ENCODE assay signal across 12 mouse cellular contexts in genomic region chr4:130556224-130556623, GRCm38 (mm10). TPM values are rescaled to one million over a fixed set of nuclear protein-coding genes. Genes with fewer than 3 reads are reported as not detected.
DNase-seq lines count a peak whose midpoint lies in the region; ATAC-seq and TF ChIP-seq lines count a peak whose summit lies in the region.
"Had no signal": no experiment of that assay in that cellular context is flagged by ENCODE, and none has a peak within 500 bp of the region (broad histone marks: within the 10 kb centered on the region; RNA-seq: fewer than 3 reads in every experiment).

No protein-coding gene starts in this region.

- 0 out of 2 replicates have a peak overlapping the region, but pooled peaks have one; percentile 20 for H3K27ac ChIP-seq in forebrain, embryonic 10.5 days
- no peak overlapping the region for H3K27ac ChIP-seq in forebrain, embryonic 16.5 days (ENCODE audit: low read length)
- no peak overlapping the region for H3K27ac ChIP-seq in liver, postnatal 0 days (ENCODE audit: low read depth)
- no peak overlapping the region for H3K27ac ChIP-seq in liver, embryonic 11.5 days (ENCODE audit: low read depth, low read length)
- H3K27ac ChIP-seq in embryonic facial prominence, embryonic 11.5 days (replicated peaks; ENCODE audit: low read depth, low read length) = no peak overlapping the region
- H3K27ac ChIP-seq in midbrain, embryonic 12.5 days (replicated peaks) = peak overlapping the region; percentile 78
- H3K27ac ChIP-seq in heart, embryonic 12.5 days (ENCODE audit: poor library complexity, severe bottlenecking) = no peak overlapping the region

- peak; percentile 14; the same call in 1 of the 2 replicates for TF ChIP-seq CTCF in liver, postnatal 0 days (IDR thresholded peaks at IDR 0.05; ENCODE audit: low read depth)

- H3K4me1 ChIP-seq in forebrain, embryonic 10.5 days = peaks cover 83% of the 10 kb centered on the region
- peaks cover 36% of the 10 kb centered on the region for H3K4me1 ChIP-seq in forebrain, embryonic 16.5 days (replicated peaks; ENCODE audit: control insufficient read depth, insufficient read depth, low read length)
- peaks cover 2% of the 10 kb centered on the region; the same call in 1 of the 2 replicates for H3K4me1 ChIP-seq in liver, postnatal 0 days (ENCODE audit: insufficient read depth)
- peaks cover 12% of the 10 kb centered on the region for H3K4me1 ChIP-seq in liver, embryonic 11.5 days (replicated peaks; ENCODE audit: control insufficient read depth, insufficient read depth, low read length)
- peaks cover 10% of the 10 kb centered on the region; the same call in 1 of the 2 replicates for H3K4me1 ChIP-seq in embryonic facial prominence, embryonic 11.5 days (ENCODE audit: control insufficient read depth, insufficient read depth, low read length)
- H3K4me1 ChIP-seq in midbrain, embryonic 12.5 days = peaks cover 63% of the 10 kb centered on the region
- peaks cover 23% of the 10 kb centered on the region for H3K4me1 ChIP-seq in heart, embryonic 12.5 days (replicated peaks)

- TF ChIP-seq EP300 in liver, postnatal 0 days (IDR thresholded peaks at IDR 0.05; ENCODE audit: low read depth) = no peak

- no peak overlapping the region for H3K4me3 ChIP-seq in forebrain, embryonic 10.5 days
- no peak overlapping the region for H3K4me3 ChIP-seq in forebrain, embryonic 16.5 days (replicated peaks; ENCODE audit: low read length)
- H3K4me3 ChIP-seq in liver, postnatal 0 days (ENCODE audit: low read depth, low read length) = no peak overlapping the region
- no peak overlapping the region for H3K4me3 ChIP-seq in liver, embryonic 11.5 days (ENCODE audit: low read depth, low read length)
- H3K4me3 ChIP-seq in embryonic facial prominence, embryonic 11.5 days (ENCODE audit: low read depth, low read length) = no peak overlapping the region
- no peak overlapping the region for H3K4me3 ChIP-seq in midbrain, embryonic 12.5 days
- no peak overlapping the region for H3K4me3 ChIP-seq in heart, embryonic 12.5 days

- peaks cover 51% of the 10 kb centered on the region for H3K36me3 ChIP-seq in forebrain, embryonic 10.5 days (replicated peaks)
- H3K36me3 ChIP-seq in forebrain, embryonic 16.5 days (ENCODE audit: control insufficient read depth, insufficient read depth) = no peaks in the 10 kb centered on the region
- H3K36me3 ChIP-seq in liver, postnatal 0 days (replicated peaks; ENCODE audit: insufficient read depth, low read length) = no peaks in the 10 kb centered on the region
- no peaks in the 10 kb centered on the region for H3K36me3 ChIP-seq in liver, embryonic 11.5 days (ENCODE audit: control insufficient read depth, insufficient read depth, low read length)
- H3K36me3 ChIP-seq in embryonic facial prominence, embryonic 11.5 days (replicated peaks; ENCODE audit: control insufficient read depth, insufficient read depth, low read depth, low read length) = no peaks in the 10 kb centered on the region; the same call in 1 of the 2 replicates
- H3K36me3 ChIP-seq in midbrain, embryonic 12.5 days = peaks cover 6% of the 10 kb centered on the region; the same call in 1 of the 2 replicates
- H3K36me3 ChIP-seq in heart, embryonic 12.5 days = no peaks in the 10 kb centered on the region

- WGBS in forebrain, embryonic 10.5 days = 41% methylated on average over 5 of the region's 5 CpGs
- 42% methylated on average over 5 of the region's 5 CpGs for WGBS in forebrain, embryonic 16.5 days
- 60% methylated on average over 5 of the region's 5 CpGs for WGBS in liver, postnatal 0 days (ENCODE audit: insufficient replicate concordance)
- 57% methylated on average over 5 of the region's 5 CpGs for WGBS in liver, embryonic 11.5 days
- WGBS in embryonic facial prominence, embryonic 11.5 days = 40% methylated on average over 5 of the region's 5 CpGs
- WGBS in midbrain, embryonic 12.5 days = 28% methylated on average over 5 of the region's 5 CpGs
- 43% methylated on average over 5 of the region's 5 CpGs for WGBS in heart, embryonic 12.5 days

- no peaks in the 10 kb centered on the region for H3K9me3 ChIP-seq in forebrain, embryonic 10.5 days
- H3K9me3 ChIP-seq in forebrain, embryonic 16.5 days (ENCODE audit: control insufficient read depth, low read length) = no peaks in the 10 kb centered on the region
- H3K9me3 ChIP-seq in liver, postnatal 0 days (ENCODE audit: low read length) = no peaks in the 10 kb centered on the region
- no peaks in the 10 kb centered on the region for H3K9me3 ChIP-seq in liver, embryonic 11.5 days (ENCODE audit: control insufficient read depth, low read length)
- no peaks in the 10 kb centered on the region for H3K9me3 ChIP-seq in embryonic facial prominence, embryonic 11.5 days (replicated peaks; ENCODE audit: control insufficient read depth, low read length)
- no peaks in the 10 kb centered on the region for H3K9me3 ChIP-seq in midbrain, embryonic 12.5 days
- no peaks in the 10 kb centered on the region for H3K9me3 ChIP-seq in heart, embryonic 12.5 days (replicated peaks)

- DNase-seq in forebrain, embryonic 10.5 days (ENCODE audit: extremely low spot score, low spot score) = no peak
- DNase-seq in liver, postnatal 0 days = no peak
- no peak for DNase-seq in liver, embryonic 11.5 days (ENCODE audit: low spot score)
- DNase-seq in embryonic facial prominence, embryonic 11.5 days (ENCODE audit: low spot score) = peak; percentile 46
- DNase-seq: kidney, postnatal 25 days had no signal

- no peak for ATAC-seq in forebrain, embryonic 16.5 days
- ATAC-seq in liver, postnatal 0 days = no peak
- ATAC-seq in liver, embryonic 11.5 days (replicated peaks; ENCODE audit: low FRiP score) = no peak
- peak; percentile 51; the same call in 1 of the 2 replicates for ATAC-seq in embryonic facial prominence, embryonic 11.5 days (replicated peaks; ENCODE audit: insufficient number of reproducible peaks, low FRiP score, low TSS enrichment, low read depth)
- ATAC-seq in midbrain, embryonic 12.5 days (ENCODE audit: low FRiP score, low read depth) = peak; percentile 75
- ATAC-seq in erythroblast, adult 5-6 weeks (replicated peaks; ENCODE audit: low FRiP score, poor library complexity, severe bottlenecking) = no peak; the same call in 1 of the 2 replicates
- no peak for ATAC-seq in heart, embryonic 12.5 days (ENCODE audit: insufficient number of reproducible peaks, low FRiP score)
- ATAC-seq: activated CD4-positive, CD25-positive, alpha-beta regulatory T cell, adult 4 months had no signal

- no peak overlapping the region for H3K9ac ChIP-seq in forebrain, embryonic 16.5 days (replicated peaks; ENCODE audit: low read depth, low read length)
- H3K9ac ChIP-seq in liver, postnatal 0 days (replicated peaks) = no peak overlapping the region
- no peak overlapping the region for H3K9ac ChIP-seq in liver, embryonic 11.5 days (ENCODE audit: low read depth, low read length)
- no peak overlapping the region for H3K9ac ChIP-seq in embryonic facial prominence, embryonic 11.5 days (replicated peaks; ENCODE audit: low read length)
- no peak overlapping the region for H3K9ac ChIP-seq in midbrain, embryonic 12.5 days (replicated peaks)
- H3K9ac ChIP-seq in heart, embryonic 12.5 days = no peak overlapping the region

- H3K27me3 ChIP-seq in forebrain, embryonic 10.5 days (ENCODE audit: poor library complexity, severe bottlenecking) = no peaks in the 10 kb centered on the region
- H3K27me3 ChIP-seq in forebrain, embryonic 16.5 days (replicated peaks; ENCODE audit: control insufficient read depth, insufficient read depth, low read length) = no peaks in the 10 kb centered on the region
- no peaks in the 10 kb centered on the region for H3K27me3 ChIP-seq in liver, postnatal 0 days (ENCODE audit: insufficient read depth, low read length)
- H3K27me3 ChIP-seq in liver, embryonic 11.5 days (replicated peaks; ENCODE audit: control insufficient read depth, insufficient read depth, low read length) = no peaks in the 10 kb centered on the region
- no peaks in the 10 kb centered on the region for H3K27me3 ChIP-seq in embryonic facial prominence, embryonic 11.5 days (ENCODE audit: control insufficient read depth, insufficient read depth, low read length)
- H3K27me3 ChIP-seq in midbrain, embryonic 12.5 days = no peaks in the 10 kb centered on the region
- H3K27me3 ChIP-seq in heart, embryonic 12.5 days (replicated peaks) = no peaks in the 10 kb centered on the region

- H3K4me2 ChIP-seq in forebrain, embryonic 16.5 days (ENCODE audit: low read length) = no peak overlapping the region
- no peak overlapping the region for H3K4me2 ChIP-seq in liver, postnatal 0 days (ENCODE audit: low read depth, low read length)
- no peak overlapping the region for H3K4me2 ChIP-seq in liver, embryonic 11.5 days
- H3K4me2 ChIP-seq in embryonic facial prominence, embryonic 11.5 days (ENCODE audit: low read depth, low read length) = no peak overlapping the region
- no peak overlapping the region for H3K4me2 ChIP-seq in midbrain, embryonic 12.5 days (replicated peaks)
- no peak overlapping the region for H3K4me2 ChIP-seq in heart, embryonic 12.5 days

RNA-seq across cellular contexts. Expression of gene Nkain1, which starts 17.7 kb away (rescaled TPM):
- polyA plus RNA-seq in forebrain, embryonic 10.5 days (2016; fragmentation: Nextera tagmentation; extraction: Ambion mirVana) = 4.1 and 4.5 TPM in 2 replicates
- polyA plus RNA-seq in forebrain, embryonic 16.5 days (2015; fragmentation: Nextera tagmentation; extraction: Ambion mirVana) = 7.1 and 8.1 TPM in 2 replicates
- polyA plus RNA-seq in liver, postnatal 0 days (2015; fragmentation: Nextera tagmentation; extraction: Ambion mirVana) = 0.12 TPM in 1 of 2 replicates, not detected in the other
- 1.3 and 1.8 TPM in 2 replicates for polyA plus RNA-seq in liver, embryonic 11.5 days (2014; fragmentation: Nextera tagmentation; extraction: Ambion mirVana)
- 10.4 and 11.5 TPM in 2 replicates for polyA plus RNA-seq in embryonic facial prominence, embryonic 11.5 days (2014; fragmentation: Nextera tagmentation; extraction: Ambion mirVana)
- 16.6 and 17.0 TPM in 2 replicates for polyA plus RNA-seq in midbrain, embryonic 12.5 days (2016; fragmentation: Nextera tagmentation; extraction: Ambion mirVana)
- total RNA-seq in erythroblast, adult 5-6 weeks (2015; ENCODE audit: low replicate concordance) = not detected in 2 replicates
- not detected in 2 replicates for total RNA-seq in erythroblast, adult 5-6 weeks (2017; ENCODE audit: low replicate concordance)
- polyA plus RNA-seq in heart, embryonic 12.5 days (2016; fragmentation: Nextera tagmentation; extraction: Ambion mirVana) = 1.1 and 1.3 TPM in 2 replicates
- polyA plus RNA-seq: activated CD4-positive, CD25-positive, alpha-beta regulatory T cell, adult 4 months; liver, embryonic 16.5 days; stomach, embryonic 16.5 days had no signal

Comparison
In these comparisons a context has a peak if more than half of its experiments do, and no peak if none do; other contexts are left out.
1. H3K27ac ChIP-seq: peak in forebrain, embryonic 10.5 days (single experiment) and midbrain, embryonic 12.5 days (single experiment); none in forebrain, embryonic 16.5 days (single experiment), liver, postnatal 0 days (single experiment), liver, embryonic 11.5 days (single experiment), embryonic facial prominence, embryonic 11.5 days (single experiment) and heart, embryonic 12.5 days (single experiment).
2. ATAC-seq: peak in embryonic facial prominence, embryonic 11.5 days (single experiment) and midbrain, embryonic 12.5 days (single experiment); none in forebrain, embryonic 16.5 days (single experiment), liver, postnatal 0 days (single experiment), liver, embryonic 11.5 days (single experiment), erythroblast, adult 5-6 weeks (single experiment) and heart, embryonic 12.5 days (single experiment).